Mouse (Mus musculus) layer of hippocampus, adult 18-20 months (tissue): ENCODE measurements around the gene Hoxc12. TPM values are rescaled to one million over a fixed set of nuclear protein-coding genes. Genes with fewer than 3 reads are reported as not detected.

ENCODE experiments used
- DNase-seq, 2 experiments: peaks; one replicate each; pipeline ENCODE4 v3.0.0; 2022; ENCODE audit warnings: low spot score in 2 of 2
- total RNA-seq, 2 experiments: library from RNA; stranded (reverse); gene quantifications; 2 replicates each; pipeline ENCODE4 v1.2.3; 2021

Gene Hoxc12
- total RNA-seq, 2 experiments from 2014 or later: not detected

GRCm38 (mm10) chr15:102963671-102964640 is 27.4 kb downstream of the Hoxc12 start:
- no peak for DNase-seq

- DNase-seq: no peak
These were observed 28.7 kb downstream of the Hoxc12 start for GRCm38 (mm10) chr15:102965003-102965891.

- DNase-seq: no peak
These were observed 29.6 kb downstream of the Hoxc12 start for GRCm38 (mm10) chr15:102965892-102966775.

- no peak for DNase-seq
These were observed 30.3 kb downstream of the Hoxc12 start, which contains the start of gene Hoxc10 for GRCm38 (mm10) chr15:102966776-102967311. Hoxc10 (plus strand) TSS chr15:102966796.

- no peak for DNase-seq
These were observed 30.7 kb downstream of the Hoxc12 start, which contains the start of gene Hoxc5 for GRCm38 (mm10) chr15:102967312-102967510. Hoxc5 (plus strand) TSS chr15:102967443.

- DNase-seq: no peak
These were observed 31.2 kb downstream of the Hoxc12 start for GRCm38 (mm10) chr15:102967511-102968397.

- no peak for DNase-seq
These were observed 32.7 kb downstream of the Hoxc12 start for GRCm38 (mm10) chr15:102969296-102969695.

- DNase-seq: peak in 1 of 2 experiments; percentile 46
These were observed 34.2 kb downstream of the Hoxc12 start for GRCm38 (mm10) chr15:102970740-102971139.

- no peak for DNase-seq
These were observed 35.7 kb downstream of the Hoxc12 start for GRCm38 (mm10) chr15:102972254-102972653.

- no peak for DNase-seq
These were observed 36.2 kb downstream of the Hoxc12 start for GRCm38 (mm10) chr15:102972753-102973152.

GRCm38 (mm10) chr15:102975034-102975433 is 38.5 kb downstream of the Hoxc12 start:
- no peak for DNase-seq

- DNase-seq: no peak
These were observed 39.1 kb downstream of the Hoxc12 start for GRCm38 (mm10) chr15:102975688-102976111.

GRCm38 (mm10) chr15:102976171-102976570 is 39.6 kb downstream of the Hoxc12 start, which contains the start of gene Hoxc9:
Hoxc9 (plus strand) TSS chr15:102976439.
- no peak for DNase-seq

- DNase-seq: no peak
These were observed 40.3 kb downstream of the Hoxc12 start for GRCm38 (mm10) chr15:102976631-102977422.

GRCm38 (mm10) chr15:102977423-102977974 is 40.9 kb downstream of the Hoxc12 start:
- DNase-seq: no peak

GRCm38 (mm10) chr15:102978615-102979515 is 42.3 kb downstream of the Hoxc12 start:
- no peak for DNase-seq

GRCm38 (mm10) chr15:102979936-102980335 is 43.4 kb downstream of the Hoxc12 start:
- DNase-seq: no peak
